Mouse (Mus musculus) hindbrain, embryonic 14.5 days (tissue): ENCODE results near the gene Cfap20. TPM values are rescaled to one million over a fixed set of nuclear protein-coding genes. Genes with fewer than 3 reads are reported as not detected.

Experiments
- ATAC-seq: fragments of 200-750 bp; cut with Nextera tagmentation; 2 replicates; pipeline ENCODE4 v1.8.0; 2017; ENCODE audit warnings: moderate number of reproducible peaks, mild to moderate bottlenecking, moderate TSS enrichment, moderate library complexity; ENCODE audit not compliant: low FRiP score
- DNase-seq: peaks from one replicate; pipeline ENCODE4 v3.0.0-alpha.2; 2015; ENCODE audit warnings: low spot score
- H3K27ac ChIP-seq: fragments of 300-500 bp; sonication (generic); 2 replicates; pipeline ENCODE4 v1.5.1; 2014; ENCODE audit warnings: mild to moderate bottlenecking, moderate library complexity
- H3K27me3 ChIP-seq: fragments of 300-500 bp; sonication (generic); 2 replicates; pipeline ENCODE4 v1.6.1; 2014; ENCODE audit warnings: mild to moderate bottlenecking, low read length, mixed read lengths; ENCODE audit not compliant: control insufficient read depth, insufficient read depth
- H3K36me3 ChIP-seq: fragments of 300-500 bp; sonication (generic); replicated peaks from 2 replicates; pipeline ENCODE4 v1.6.1; 2014; ENCODE audit not compliant: control insufficient read depth, insufficient read depth
- H3K4me1 ChIP-seq: fragments of 300-500 bp; sonication (generic); replicated peaks from 2 replicates; pipeline ENCODE4 v1.6.1; 2014; ENCODE audit warnings: antibody characterized with exemption, low read length, mixed read lengths; ENCODE audit not compliant: control insufficient read depth, insufficient read depth
- H3K4me2 ChIP-seq: fragments of 300-500 bp; sonication (generic); replicated peaks from 2 replicates; pipeline ENCODE4 v1.6.1; 2014; ENCODE audit warnings: mild to moderate bottlenecking, moderate library complexity
- H3K4me3 ChIP-seq: fragments of 300-500 bp; sonication (generic); replicated peaks from 2 replicates; pipeline ENCODE4 v1.5.1; 2014; ENCODE audit warnings: mild to moderate bottlenecking, low read length
- H3K9ac ChIP-seq: fragments of 300-500 bp; sonication (generic); 2 replicates; pipeline ENCODE4 v1.6.1; 2014
- H3K9me3 ChIP-seq: fragments of 300-500 bp; sonication (generic); 2 replicates; pipeline ENCODE4 v1.6.1; 2016; ENCODE audit warnings: low read length; ENCODE audit not compliant: control insufficient read depth
- WGBS: fragments of 180-500 bp; shearing (Covaris S2); extraction: QIAGEN DNeasy Blood & Tissue Kit; methylation state at CpG from one replicate; pipeline ENCODE4 v1.1.7; 2014; 5-methylcytosine and 5-hydroxymethylcytosine counted together
- polyA plus RNA-seq: library from polyadenylated mRNA; unstranded; fragments of >200 nt; fragmentation: Nextera tagmentation; extraction: Ambion mirVana; gene quantifications from 2 replicates; pipeline ENCODE4 v1.2.1, GENCODE M21; 2014

Gene Cfap20
- polyA plus RNA-seq, 1 experiment from 2014 or later: 139 TPM

- Histone ChIP-seq H3K9me3 (no peaks in the 10 kb centered on the region), H3K36me3 (peaks cover 8% of the 10 kb centered on the region), H3K27ac (peak overlapping the region; percentile 75), H3K4me2 (peak overlapping the region; percentile 24), H3K4me1 (peaks cover 64% of the 10 kb centered on the region), H3K4me3 (no peak overlapping the region), H3K9ac (peak overlapping the region; percentile 8; the same call in 1 of the 2 replicates), H3K27me3 (no peaks in the 10 kb centered on the region)
- 36% methylated on average over 12 of the region's 12 CpGs for WGBS
- DNase-seq: peak; percentile 83
- peak; percentile 34; the same call in 1 of the 2 replicates for ATAC-seq
Measured at GRCm38 (mm10) chr8:95427594-95428535, 6.8 kb downstream of the Cfap20 start.

GRCm38 (mm10) chr8:95426781-95427281 is 7.8 kb downstream of the Cfap20 start:
- DNase-seq: peak; percentile 77

GRCm38 (mm10) chr8:95424682-95425081 is 10.0 kb downstream of the Cfap20 start:
- H3K9me3 ChIP-seq: no peaks in the 10 kb centered on the region
- no peak overlapping the region for H3K27ac ChIP-seq
- DNase-seq: no peak
- H3K4me3 ChIP-seq: no peak overlapping the region
- peaks cover 38% of the 10 kb centered on the region for H3K36me3 ChIP-seq
- H3K4me1 ChIP-seq: peaks cover 37% of the 10 kb centered on the region
- no peak overlapping the region for H3K9ac ChIP-seq
- WGBS: 91% methylated on average over 7 of the region's 7 CpGs
- no peak for ATAC-seq
- H3K27me3 ChIP-seq: no peaks in the 10 kb centered on the region
- no peak overlapping the region for H3K4me2 ChIP-seq

More at GRCm38 (mm10) chr8:95426781-95427281, 7.8 kb downstream of the Cfap20 start:
- Histone ChIP-seq H3K4me2 (peak overlapping the region; percentile 4; the same call in 1 of the 2 replicates), H3K4me1 (peaks cover 53% of the 10 kb centered on the region), H3K27me3 (no peaks in the 10 kb centered on the region), H3K4me3 (no peak overlapping the region), H3K9me3 (no peaks in the 10 kb centered on the region), H3K9ac (no peak overlapping the region), H3K36me3 (peaks cover 18% of the 10 kb centered on the region), H3K27ac (peak overlapping the region; percentile 75)
- 39% methylated on average over 2 of the region's 2 CpGs for WGBS
- peak; percentile 61; the same call in 1 of the 2 replicates for ATAC-seq

DNA sequence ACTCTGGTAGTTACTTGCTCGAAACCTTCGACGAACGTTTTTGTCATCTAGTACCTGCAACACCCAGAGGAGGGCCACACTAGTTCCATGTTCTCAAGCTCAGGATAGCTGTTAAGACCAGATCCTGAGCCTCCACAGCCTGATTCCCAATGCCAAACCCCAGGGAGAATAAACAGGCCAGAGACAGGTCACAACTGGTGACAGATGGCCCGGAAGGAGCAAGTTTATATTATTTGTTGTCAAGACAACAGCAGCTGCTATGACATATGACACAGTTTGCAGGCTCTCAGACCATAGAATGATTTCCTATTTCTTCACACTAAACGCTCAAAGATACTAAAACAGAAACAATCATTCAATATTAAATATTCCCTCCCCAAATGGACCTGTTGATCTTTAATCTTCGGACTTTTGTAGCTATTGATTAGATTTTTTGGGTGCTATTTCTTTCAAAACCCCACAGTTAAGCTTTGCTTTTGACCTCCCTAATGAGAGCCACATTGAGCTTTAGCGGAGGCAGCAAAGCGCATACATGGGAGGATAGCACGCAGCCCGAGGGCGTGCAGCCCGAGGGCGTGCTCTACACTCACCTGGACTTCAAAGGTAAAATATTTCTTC is 12.4 kb downstream of the Cfap20 start:
- no peak overlapping the region for H3K27ac ChIP-seq
- DNase-seq (no peak), ATAC-seq (no peak)
- H3K9me3 ChIP-seq: no peaks in the 10 kb centered on the region
- H3K4me3 ChIP-seq: no peak overlapping the region
- H3K4me2 ChIP-seq: no peak overlapping the region
- H3K9ac ChIP-seq: no peak overlapping the region
- H3K4me1 ChIP-seq: peaks cover 13% of the 10 kb centered on the region
- no peaks in the 10 kb centered on the region for H3K27me3 ChIP-seq
- H3K36me3 ChIP-seq: peaks cover 50% of the 10 kb centered on the region
- WGBS: 91% methylated on average over 14 of the region's 14 CpGs

DNA sequence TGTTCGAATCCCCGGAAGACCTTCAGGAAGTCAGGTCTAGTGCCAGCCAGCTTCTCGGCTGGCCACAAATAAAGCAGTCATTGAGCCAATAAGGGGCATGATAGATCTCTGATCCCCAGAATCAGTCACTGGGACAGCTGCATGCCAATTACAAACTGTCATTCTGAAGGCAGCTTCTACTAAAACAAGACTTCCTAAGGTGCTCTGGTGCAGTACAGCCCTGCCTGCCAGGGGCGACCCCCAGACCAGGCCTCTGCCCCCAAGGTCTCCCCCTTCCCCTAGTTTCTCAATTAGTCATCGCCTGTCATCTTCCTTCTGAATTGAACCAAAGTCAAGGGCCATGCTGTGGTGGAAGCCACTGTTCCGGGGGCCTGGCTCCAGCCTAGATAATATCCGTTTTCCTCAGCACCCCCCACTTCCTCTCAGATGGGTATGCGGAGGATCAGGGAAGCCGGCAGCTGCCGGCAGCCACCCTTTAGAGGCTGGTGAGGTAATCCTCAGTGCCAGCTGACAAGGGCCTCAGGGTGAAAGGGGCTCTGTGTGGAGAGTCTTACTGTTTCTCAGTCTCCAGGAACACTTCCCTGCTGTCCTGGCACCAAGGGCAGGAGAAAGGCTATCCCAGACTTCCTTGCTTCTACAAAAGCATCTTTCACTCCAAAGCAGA is 23.2 kb downstream of the Cfap20 start:
- Histone ChIP-seq H3K9me3 (no peaks in the 10 kb centered on the region), H3K4me3 (no peak overlapping the region), H3K4me1 (no peaks in the 10 kb centered on the region), H3K27ac (no peak overlapping the region), H3K4me2 (no peak overlapping the region), H3K36me3 (no peaks in the 10 kb centered on the region), H3K27me3 (no peaks in the 10 kb centered on the region), H3K9ac (no peak overlapping the region; the same call in 1 of the 2 replicates)
- no peak for DNase-seq
- ATAC-seq: no peak
- 58% methylated on average over 10 of the region's 10 CpGs for WGBS

GRCm38 (mm10) chr8:95409518-95409917 is 25.2 kb downstream of the Cfap20 start:
- no peak overlapping the region for H3K9ac ChIP-seq
- 80% methylated on average over 5 of the region's 5 CpGs for WGBS
- DNase-seq (no peak), ATAC-seq (no peak)
- no peaks in the 10 kb centered on the region for H3K36me3 ChIP-seq
- H3K9me3 ChIP-seq: no peaks in the 10 kb centered on the region
- H3K27me3 ChIP-seq: no peaks in the 10 kb centered on the region
- no peak overlapping the region for H3K4me3 ChIP-seq
- H3K4me2 ChIP-seq: no peak overlapping the region
- H3K27ac ChIP-seq: no peak overlapping the region
- no peaks in the 10 kb centered on the region for H3K4me1 ChIP-seq

DNA sequence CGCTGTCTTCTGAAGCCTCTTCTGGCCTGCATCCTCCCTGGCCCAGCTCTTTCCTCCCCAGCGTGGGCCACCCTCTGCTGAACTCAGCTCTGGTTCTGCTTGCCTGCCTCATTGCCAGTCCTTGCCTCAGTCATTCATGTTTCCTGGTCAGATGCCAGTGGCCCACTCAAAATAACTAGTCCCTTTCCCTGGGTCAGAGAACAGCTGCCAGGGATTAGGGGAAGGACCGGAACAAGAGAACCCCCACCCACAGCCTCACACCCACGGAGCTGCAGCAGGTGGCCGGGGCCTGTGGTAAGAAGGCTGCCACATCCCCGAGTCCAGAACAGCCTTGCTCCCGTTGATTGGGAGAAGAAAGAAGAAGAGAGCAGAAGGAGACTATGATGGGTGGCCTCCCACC is 33.6 kb downstream of the Cfap20 start:
- DNase-seq (no peak), ATAC-seq (no peak)
- H3K27ac ChIP-seq: no peak overlapping the region
- no peaks in the 10 kb centered on the region for H3K27me3 ChIP-seq
- WGBS: 85% methylated on average over 7 of the region's 7 CpGs
- H3K4me1 ChIP-seq: no peaks in the 10 kb centered on the region
- no peak overlapping the region for H3K4me2 ChIP-seq
- no peak overlapping the region for H3K4me3 ChIP-seq
- H3K9me3 ChIP-seq: no peaks in the 10 kb centered on the region
- H3K9ac ChIP-seq: no peak overlapping the region
- H3K36me3 ChIP-seq: no peaks in the 10 kb centered on the region

DNA sequence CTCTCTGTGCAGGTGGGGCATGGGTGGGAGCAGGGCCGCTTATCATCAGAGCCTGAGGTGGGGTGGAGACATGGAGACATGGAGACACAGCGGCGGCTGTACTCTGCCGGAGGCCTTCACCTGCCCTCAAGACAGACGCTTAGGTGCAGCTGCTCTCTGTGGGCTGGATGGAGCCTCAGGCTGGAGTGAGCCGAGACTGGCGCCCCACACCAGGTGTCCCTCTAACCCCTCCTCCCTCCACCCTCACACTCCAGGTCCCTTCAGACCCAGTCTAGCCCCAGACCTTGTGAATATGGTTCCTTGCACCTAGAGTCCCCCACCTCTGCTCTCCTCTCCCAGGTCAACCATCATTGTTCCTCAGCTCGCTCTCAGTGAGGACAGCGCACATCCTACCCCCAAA is 35.5 kb downstream of the Cfap20 start:
- H3K4me1 ChIP-seq: 0 out of 2 replicates have a peak, but pooled peaks cover 3% of the 10 kb centered on the region
- H3K27ac ChIP-seq: no peak overlapping the region
- WGBS: 75% methylated on average over 9 of the region's 9 CpGs
- H3K4me3 ChIP-seq: no peak overlapping the region
- H3K9me3 ChIP-seq: no peaks in the 10 kb centered on the region
- no peaks in the 10 kb centered on the region for H3K36me3 ChIP-seq
- no peak for DNase-seq
- no peak for ATAC-seq
- no peaks in the 10 kb centered on the region for H3K27me3 ChIP-seq
- H3K4me2 ChIP-seq: no peak overlapping the region
- no peak overlapping the region for H3K9ac ChIP-seq

GRCm38 (mm10) chr8:95397201-95397600 is 37.5 kb downstream of the Cfap20 start:
- Histone ChIP-seq H3K27ac (no peak overlapping the region), H3K4me3 (no peak overlapping the region), H3K9ac (no peak overlapping the region), H3K9me3 (no peaks in the 10 kb centered on the region), H3K27me3 (no peaks in the 10 kb centered on the region), H3K4me2 (no peak overlapping the region), H3K36me3 (no peaks in the 10 kb centered on the region), H3K4me1 (0 out of 2 replicates have a peak, but pooled peaks cover 3% of the 10 kb centered on the region)
- 41% methylated on average over 5 of the region's 5 CpGs for WGBS
- ATAC-seq: no peak
- no peak for DNase-seq
